Mouse (Mus musculus) embryonic facial prominence, embryonic 11.5 days (tissue): ENCODE data around the gene Rps6ka2. TPM values are rescaled to one million over a fixed set of nuclear protein-coding genes. Genes with fewer than 3 reads are reported as not detected.

ENCODE experiments used
- ATAC-seq: fragments of 200-750 bp; cut with Nextera tagmentation; replicated peaks from 2 replicates; pipeline ENCODE4 v1.8.0; 2017; ENCODE audit warnings: low read depth; ENCODE audit not compliant: insufficient number of reproducible peaks, low FRiP score, low TSS enrichment
- DNase-seq: peaks from one replicate; pipeline ENCODE4 v3.0.0-alpha.2; 2015; ENCODE audit warnings: low spot score
- H3K27ac ChIP-seq: fragments of 300-500 bp; sonication (generic); replicated peaks from 2 replicates; pipeline ENCODE4 v1.5.1; 2014; ENCODE audit warnings: mild to moderate bottlenecking, low read depth, low read length, control low read depth
- H3K27me3 ChIP-seq: fragments of 300-500 bp; sonication (generic); 2 replicates; pipeline ENCODE4 v1.6.1; 2014; ENCODE audit warnings: mild to moderate bottlenecking, low read length, moderate library complexity, mixed read lengths; ENCODE audit not compliant: control insufficient read depth, insufficient read depth
- H3K36me3 ChIP-seq: fragments of 300-500 bp; sonication (generic); replicated peaks from 2 replicates; pipeline ENCODE4 v1.6.1; 2014; ENCODE audit warnings: low read depth, mild to moderate bottlenecking, low read length, moderate library complexity, mixed read lengths; ENCODE audit not compliant: control insufficient read depth, insufficient read depth
- H3K4me1 ChIP-seq: fragments of 300-500 bp; sonication (generic); 2 replicates; pipeline ENCODE4 v1.6.1; 2014; ENCODE audit warnings: low read length, mixed read lengths; ENCODE audit not compliant: control insufficient read depth, insufficient read depth
- H3K4me2 ChIP-seq: fragments of 300-500 bp; sonication (generic); 2 replicates; pipeline ENCODE4 v1.6.1; 2014; ENCODE audit warnings: low read depth, mild to moderate bottlenecking, control low read depth, low read length, moderate library complexity
- H3K4me3 ChIP-seq: fragments of 300-500 bp; sonication (generic); 2 replicates; pipeline ENCODE4 v1.5.1; 2014; ENCODE audit warnings: low read depth, low read length, control low read depth
- H3K9ac ChIP-seq: fragments of 300-500 bp; sonication (generic); replicated peaks from 2 replicates; pipeline ENCODE4 v1.6.1; 2014; ENCODE audit warnings: mild to moderate bottlenecking, control low read depth, low read length
- H3K9me3 ChIP-seq: fragments of 300-500 bp; sonication (generic); replicated peaks from 2 replicates; pipeline ENCODE4 v1.6.1; 2016; ENCODE audit warnings: mild to moderate bottlenecking, low read length, inconsistent platforms, mixed read lengths; ENCODE audit not compliant: control insufficient read depth
- WGBS: fragments of 180-500 bp; shearing (Covaris S2); extraction: QIAGEN DNeasy Blood & Tissue Kit; methylation state at CpG from one replicate; pipeline ENCODE4 v1.1.7; 2014; 5-methylcytosine and 5-hydroxymethylcytosine counted together
- polyA plus RNA-seq: library from polyadenylated mRNA; unstranded; fragments of >200 nt; fragmentation: Nextera tagmentation; extraction: Ambion mirVana; gene quantifications from 2 replicates; pipeline ENCODE4 v1.2.1, GENCODE M21; 2014

Gene Rps6ka2
- polyA plus RNA-seq, 1 experiment from 2014 or later = 20.4 TPM

- no peak overlapping the region for H3K4me3 ChIP-seq
- no peaks in the 10 kb centered on the region for H3K36me3 ChIP-seq
- H3K4me1 ChIP-seq = no peaks in the 10 kb centered on the region
- 60% methylated on average over 7 of the region's 7 CpGs for WGBS
- no peak overlapping the region for H3K4me2 ChIP-seq
- H3K27me3 ChIP-seq = no peaks in the 10 kb centered on the region
- no peak overlapping the region for H3K27ac ChIP-seq
- no peaks in the 10 kb centered on the region for H3K9me3 ChIP-seq
- H3K9ac ChIP-seq = no peak overlapping the region
- DNase-seq = no peak
- ATAC-seq = no peak
These were observed 62.5 kb downstream of the Rps6ka2 start for GRCm38 (mm10) chr17:7232400-7232799.

- Histone ChIP-seq H3K9me3 (no peaks in the 10 kb centered on the region), H3K4me3 (no peak overlapping the region), H3K27ac (no peak overlapping the region), H3K27me3 (no peaks in the 10 kb centered on the region), H3K4me1 (no peaks in the 10 kb centered on the region), H3K4me2 (no peak overlapping the region), H3K36me3 (no peaks in the 10 kb centered on the region), H3K9ac (no peak overlapping the region)
- DNase-seq (no peak), ATAC-seq (no peak)
These were observed 63.3 kb downstream of the Rps6ka2 start for GRCm38 (mm10) chr17:7233197-7233596.

GRCm38 (mm10) chr17:7237706-7238105 is 67.8 kb downstream of the Rps6ka2 start:
- WGBS = 95% methylated on average over 9 of the region's 9 CpGs
- no peaks in the 10 kb centered on the region for H3K9me3 ChIP-seq
- no peaks in the 10 kb centered on the region for H3K36me3 ChIP-seq
- H3K9ac ChIP-seq = no peak overlapping the region
- no peak overlapping the region for H3K4me2 ChIP-seq
- ATAC-seq = no peak
- no peaks in the 10 kb centered on the region for H3K4me1 ChIP-seq
- H3K27me3 ChIP-seq = no peaks in the 10 kb centered on the region
- H3K27ac ChIP-seq = no peak overlapping the region
- no peak overlapping the region for H3K4me3 ChIP-seq
- no peak for DNase-seq

- H3K27me3 ChIP-seq = no peaks in the 10 kb centered on the region
- H3K9me3 ChIP-seq = no peaks in the 10 kb centered on the region
- no peaks in the 10 kb centered on the region for H3K4me1 ChIP-seq
- no peak for DNase-seq
- H3K27ac ChIP-seq = no peak overlapping the region
- H3K9ac ChIP-seq = no peak overlapping the region
- no peaks in the 10 kb centered on the region for H3K36me3 ChIP-seq
- H3K4me2 ChIP-seq = no peak overlapping the region
- ATAC-seq = no peak
- WGBS = 71% methylated on average over 4 of the region's 4 CpGs
- no peak overlapping the region for H3K4me3 ChIP-seq
These were observed 68.9 kb downstream of the Rps6ka2 start for GRCm38 (mm10) chr17:7238766-7239165.

GRCm38 (mm10) chr17:7240526-7240925 is 70.6 kb downstream of the Rps6ka2 start:
- H3K9ac ChIP-seq = no peak overlapping the region
- WGBS = 86% methylated on average over 4 of the region's 4 CpGs

GRCm38 (mm10) chr17:7245078-7245477 is 75.2 kb downstream of the Rps6ka2 start:
- no peaks in the 10 kb centered on the region for H3K36me3 ChIP-seq
- H3K9ac ChIP-seq = no peak overlapping the region
- no peak overlapping the region for H3K4me2 ChIP-seq
- no peaks in the 10 kb centered on the region for H3K4me1 ChIP-seq
- DNase-seq (no peak), ATAC-seq (no peak)
- H3K27me3 ChIP-seq = no peaks in the 10 kb centered on the region
- WGBS = 91% methylated on average over 6 of the region's 6 CpGs
- no peak overlapping the region for H3K4me3 ChIP-seq
- H3K9me3 ChIP-seq = no peaks in the 10 kb centered on the region
- H3K27ac ChIP-seq = no peak overlapping the region

More at GRCm38 (mm10) chr17:7240526-7240925, 70.6 kb downstream of the Rps6ka2 start:
- Histone ChIP-seq H3K9me3 (no peaks in the 10 kb centered on the region), H3K27ac (no peak overlapping the region), H3K4me3 (no peak overlapping the region), H3K4me1 (no peaks in the 10 kb centered on the region), H3K36me3 (no peaks in the 10 kb centered on the region), H3K27me3 (no peaks in the 10 kb centered on the region), H3K4me2 (no peak overlapping the region)
- no peak for DNase-seq
- no peak for ATAC-seq

GRCm38 (mm10) chr17:7246893-7247556 is 77.1 kb downstream of the Rps6ka2 start:
- Histone ChIP-seq H3K9ac (no peak overlapping the region), H3K27me3 (no peaks in the 10 kb centered on the region), H3K9me3 (no peaks in the 10 kb centered on the region), H3K36me3 (no peaks in the 10 kb centered on the region; the same call in 1 of the 2 replicates), H3K4me3 (no peak overlapping the region), H3K27ac (no peak overlapping the region), H3K4me1 (no peaks in the 10 kb centered on the region), H3K4me2 (no peak overlapping the region)
- 66% methylated on average over 6 of the region's 6 CpGs for WGBS
- DNase-seq = no peak
- no peak for ATAC-seq

- Histone ChIP-seq H3K9me3 (no peaks in the 10 kb centered on the region), H3K4me3 (no peak overlapping the region), H3K27me3 (no peaks in the 10 kb centered on the region), H3K9ac (no peak overlapping the region), H3K36me3 (no peaks in the 10 kb centered on the region; the same call in 1 of the 2 replicates), H3K27ac (no peak overlapping the region), H3K4me2 (no peak overlapping the region), H3K4me1 (no peaks in the 10 kb centered on the region)
- ATAC-seq = no peak
- DNase-seq = no peak
- WGBS = 83% methylated on average over 4 of the region's 4 CpGs
These were observed 80.5 kb downstream of the Rps6ka2 start for GRCm38 (mm10) chr17:7250373-7250772.
